Mouse (Mus musculus): ENCODE data around the gene Bahcc1.

Bahcc1 gene

DNA sequence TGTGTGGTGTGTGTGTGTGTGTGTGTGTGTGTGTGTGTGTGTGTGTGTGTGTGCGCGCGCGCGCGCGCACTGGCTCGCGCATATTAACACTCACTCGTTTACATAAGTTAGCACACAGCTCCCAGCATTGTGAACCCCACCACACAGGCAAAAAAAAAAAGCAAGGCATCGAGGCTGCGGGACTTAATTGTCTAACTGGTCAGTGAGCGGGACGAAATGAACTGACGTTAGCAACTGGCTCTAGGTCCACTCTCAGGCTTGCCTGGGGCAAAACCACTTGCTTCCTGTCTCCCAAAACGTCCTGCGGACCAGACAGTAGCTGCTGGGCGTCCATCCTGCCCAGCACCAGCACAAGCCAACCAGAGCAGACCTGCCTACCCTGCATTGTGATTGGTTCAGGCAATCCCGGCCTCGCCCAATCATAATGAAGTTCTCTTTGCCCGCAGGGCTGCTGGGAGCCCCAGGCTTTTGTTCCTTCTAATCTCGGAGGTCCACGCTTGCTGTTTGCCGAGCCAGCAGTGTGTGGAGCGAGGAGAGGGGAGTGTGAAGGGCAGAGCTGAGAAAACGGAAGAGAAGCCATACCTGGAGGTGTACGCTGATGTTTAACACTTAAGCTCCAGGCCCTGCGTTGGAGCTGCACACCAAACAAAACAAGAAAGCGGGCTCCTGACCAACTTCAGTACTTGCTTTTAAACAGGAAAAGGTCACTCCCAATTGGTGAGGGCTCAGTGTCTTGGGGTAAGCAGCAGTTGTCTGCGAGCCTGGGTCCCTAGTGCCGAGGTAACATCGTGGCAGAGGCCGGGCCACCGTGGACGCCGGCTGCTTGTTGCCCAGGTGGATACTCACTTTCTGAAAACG is 83.3 kb downstream of the Bahcc1 start:
- DNase-seq (ENCODE audit: low read depth), result peak; percentile 93

DNA sequence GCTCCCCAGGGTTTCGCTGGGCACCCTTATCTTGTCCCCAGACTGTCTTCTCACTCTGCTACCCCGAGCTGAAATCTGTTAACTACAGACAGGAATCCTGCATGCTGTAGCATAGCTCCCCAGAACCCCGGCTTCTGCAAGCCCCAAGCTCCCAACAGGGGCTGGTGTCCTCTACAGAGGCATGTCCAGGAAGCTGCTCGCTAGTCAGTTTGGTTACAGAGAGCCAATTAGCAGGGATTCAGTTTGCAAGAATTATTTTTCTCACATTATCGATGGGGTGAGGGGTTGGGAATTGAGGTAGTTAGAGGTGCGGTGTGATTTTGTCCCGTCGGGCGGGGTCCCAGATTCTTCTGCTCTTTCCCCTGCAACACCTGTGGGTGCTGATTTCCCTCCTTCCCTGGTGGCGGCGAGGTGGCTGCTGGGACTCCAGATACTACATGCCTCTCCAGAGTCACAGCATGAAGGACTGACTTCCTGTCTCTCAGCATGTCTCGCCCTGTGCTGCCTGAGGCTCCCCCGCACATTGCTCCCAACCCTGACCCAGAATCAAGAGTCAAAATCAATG is 84.0 kb downstream of the Bahcc1 start:
- no peak for DNase-seq (ENCODE audit: low read depth)

DNA sequence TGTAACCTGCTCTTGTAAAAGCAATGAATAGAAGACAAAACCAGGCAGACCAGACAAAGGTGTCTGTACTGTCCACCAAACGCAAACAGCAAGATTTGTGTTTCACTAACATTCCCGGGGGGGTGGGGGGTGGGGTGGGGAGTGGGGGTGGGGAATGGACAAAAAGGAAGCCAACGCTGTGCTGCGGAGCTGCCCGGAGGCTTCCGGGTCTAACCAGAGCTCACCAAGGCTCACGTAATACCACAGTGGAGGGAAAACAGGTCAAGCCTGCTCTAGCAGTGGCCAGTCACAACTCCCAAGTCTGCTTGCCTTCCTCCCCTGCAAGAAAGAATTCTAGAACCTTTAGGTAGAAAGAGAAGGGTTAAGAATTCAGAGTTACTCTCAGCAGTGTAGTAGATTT is 84.7 kb downstream of the Bahcc1 start:
- no peak for DNase-seq (ENCODE audit: low read depth)

DNA sequence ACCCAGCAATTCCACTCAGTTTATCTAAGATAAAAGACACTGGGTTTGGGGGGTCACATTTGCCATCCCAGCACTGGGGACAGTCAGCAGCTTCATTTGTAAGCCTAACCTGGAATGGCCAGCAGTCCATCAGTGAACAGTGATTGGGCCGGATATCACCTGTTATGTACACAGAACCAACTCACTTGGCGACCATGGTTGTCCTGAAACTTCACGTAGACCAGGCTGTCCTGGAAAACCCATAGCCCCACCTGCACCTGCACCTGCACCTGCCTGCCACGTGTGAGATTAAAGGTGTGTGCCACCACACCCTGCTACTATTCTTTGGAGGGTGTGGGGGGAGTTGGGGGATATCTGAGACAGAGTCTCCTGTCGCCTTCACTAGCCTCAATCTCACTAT is 86.6 kb downstream of the Bahcc1 start:
- DNase-seq (ENCODE audit: low read depth), result no peak

DNA sequence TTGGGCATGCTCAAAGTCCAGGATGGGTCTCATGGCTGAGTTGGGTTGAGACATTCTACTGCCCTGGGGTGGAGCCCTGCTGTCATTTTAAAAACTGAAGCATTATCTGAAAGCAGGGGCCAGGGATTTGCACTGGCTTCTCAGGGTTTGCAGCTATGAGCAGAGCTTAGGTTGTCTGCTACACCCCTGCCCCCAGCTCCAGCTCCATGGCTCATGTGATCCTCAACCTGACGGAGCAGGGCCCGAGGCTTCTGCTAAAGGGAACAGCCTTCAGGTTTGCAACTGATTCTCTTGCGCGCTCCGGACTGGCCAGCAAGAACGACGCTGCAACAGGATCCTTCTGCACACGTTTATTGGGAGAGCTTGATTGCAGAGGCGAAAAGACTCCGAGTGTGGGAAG is 87.4 kb downstream of the Bahcc1 start:
- DNase-seq (ENCODE audit: low read depth), result no peak

DNA sequence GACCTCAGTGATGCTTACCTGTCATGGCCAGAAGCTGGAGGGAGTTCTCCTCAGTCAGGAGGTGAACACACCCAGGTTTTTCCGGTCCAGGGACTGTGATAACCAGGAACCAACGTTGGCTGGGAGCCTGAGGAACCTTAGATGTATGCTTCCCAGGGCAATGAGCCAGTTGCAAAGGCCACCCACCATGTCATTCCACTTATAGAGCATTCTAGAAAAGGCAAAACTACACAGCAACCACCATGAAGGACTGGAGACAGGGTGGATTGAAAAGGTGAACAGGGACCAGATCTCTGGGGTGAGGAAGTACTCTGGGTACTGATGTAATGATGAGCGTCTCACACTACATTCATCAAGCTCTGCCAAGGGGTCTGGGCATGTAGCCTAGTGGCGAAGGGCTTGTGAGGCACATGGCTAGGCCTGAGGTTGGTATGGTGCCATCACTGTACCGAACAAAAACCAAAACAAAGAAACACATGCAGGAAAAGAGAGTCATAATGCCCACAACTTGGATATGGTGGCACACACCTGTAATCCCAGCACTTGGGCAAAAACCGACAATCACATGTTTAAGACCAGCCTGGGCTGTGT is 102.8 kb downstream of the Bahcc1 start:
- no peak for DNase-seq (ENCODE audit: low read depth)

DNA sequence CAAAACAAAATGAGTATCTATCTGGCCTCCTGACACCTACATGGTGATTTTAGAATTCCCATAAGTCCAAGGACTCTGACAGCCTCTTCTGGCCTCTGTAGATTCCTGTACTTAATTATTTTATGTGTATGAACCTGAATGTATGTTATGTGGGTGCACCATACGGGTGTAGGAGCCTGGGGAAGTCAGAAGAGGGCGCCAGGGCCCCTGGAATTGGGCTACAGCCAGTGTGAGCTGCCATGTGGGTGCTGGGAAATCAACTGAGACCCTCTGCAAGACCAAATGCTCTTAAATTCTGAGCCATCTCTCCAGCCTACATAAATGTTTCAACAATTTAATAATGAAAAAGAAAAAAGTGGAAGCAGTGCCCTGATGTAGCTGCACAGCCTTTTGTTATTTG is 104.7 kb downstream of the Bahcc1 start:
- DNase-seq (ENCODE audit: low read depth), result no peak

DNA sequence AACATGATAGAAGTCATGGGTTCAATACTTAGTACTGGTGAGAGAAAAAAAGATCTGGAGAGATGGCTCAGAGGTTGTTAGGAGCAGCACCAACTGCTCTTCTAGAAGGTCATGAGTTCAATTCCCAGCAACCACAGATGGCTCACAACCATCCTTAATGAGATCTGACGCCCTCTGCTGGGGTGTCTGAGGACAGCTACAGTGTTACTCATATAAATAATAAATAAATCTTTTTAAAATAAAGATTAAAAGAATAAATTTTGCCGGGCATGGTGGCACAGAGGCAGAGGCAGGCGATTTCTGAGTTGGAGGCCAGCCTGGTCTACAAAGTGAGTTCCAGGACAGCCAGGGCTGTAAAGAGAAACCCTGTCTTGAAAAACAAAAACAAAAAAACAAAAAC is 106.0 kb downstream of the Bahcc1 start:
- DNase-seq (ENCODE audit: low read depth), result no peak

DNA sequence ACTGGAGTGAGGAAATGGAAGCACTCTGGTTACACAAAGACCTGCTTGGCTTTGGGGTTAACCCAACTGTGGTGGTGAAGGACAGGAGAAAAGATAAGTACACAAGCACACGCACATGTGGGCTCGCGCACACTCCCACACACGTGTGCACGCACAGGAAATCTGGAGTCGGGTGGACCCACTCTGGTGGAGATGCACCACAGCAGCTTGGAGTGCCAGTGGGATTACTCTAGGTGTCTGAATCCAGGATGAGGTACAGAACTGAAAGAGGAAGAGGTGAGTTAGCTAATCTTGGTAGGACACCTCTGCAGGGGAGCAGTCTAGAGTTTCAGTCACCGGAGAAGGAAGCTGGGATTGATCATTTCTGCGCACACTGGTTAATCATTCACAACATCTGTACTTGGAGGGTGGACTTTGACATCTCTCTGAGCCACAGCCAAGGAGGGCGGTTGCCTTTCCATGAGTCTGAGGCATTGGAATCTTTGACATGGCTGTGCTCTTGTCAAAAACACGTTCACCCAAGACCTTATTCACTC is 107.3 kb downstream of the Bahcc1 start:
- no peak for DNase-seq (ENCODE audit: low read depth)

DNA sequence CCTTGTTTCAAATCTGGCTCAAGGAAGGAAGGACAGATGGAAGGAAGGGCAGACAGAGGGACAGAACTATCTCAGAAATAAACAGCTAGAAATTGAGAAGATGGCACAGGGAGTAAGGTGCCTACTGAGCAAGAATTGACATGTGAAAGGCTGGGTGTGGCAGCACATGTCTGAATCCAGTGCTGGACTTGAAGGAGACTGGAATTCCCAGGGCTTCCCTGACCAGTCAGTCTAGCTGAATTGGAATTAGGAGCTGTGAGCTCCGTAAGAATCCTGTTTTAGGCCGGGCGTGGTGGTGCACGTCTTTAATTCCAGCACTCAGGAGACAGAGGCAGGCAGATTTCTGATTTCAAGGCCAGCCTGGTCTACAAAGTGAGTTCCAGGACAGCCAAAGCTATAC is 108.9 kb downstream of the Bahcc1 start:
- no peak for DNase-seq (ENCODE audit: low read depth)

Data from c-Kit-positive CD71-positive TER-119-negative erythroid progenitor cells, embryonic 14.5 days (primary cell).